Mouse (Mus musculus): ENCODE results near the gene Zfp69. TPM values are rescaled to one million over a fixed set of nuclear protein-coding genes. Genes with fewer than 3 reads are reported as not detected.

The Zfp69 gene
- polyA plus RNA-seq, 1 experiment from 2014 or later: 10.0 TPM

- peaks cover 26% of the 10 kb centered on the region for H3K4me1 ChIP-seq
- no peaks in the 10 kb centered on the region for H3K9me3 ChIP-seq
- no peak overlapping the region for H3K4me3 ChIP-seq
- no peak overlapping the region for H3K4me2 ChIP-seq
- no peak overlapping the region for H3K9ac ChIP-seq
- 57% methylated on average over 11 of the region's 11 CpGs for WGBS
- no peaks in the 10 kb centered on the region for H3K36me3 ChIP-seq
- no peak for ATAC-seq (ENCODE audit: insufficient number of reproducible peaks, insufficient read depth, low FRiP score, low TSS enrichment, low read depth)
- H3K27ac ChIP-seq: no peak overlapping the region
- H3K27me3 ChIP-seq: peaks cover 15% of the 10 kb centered on the region
These were observed 57.7 kb downstream of the Zfp69 start for GRCm38 (mm10) chr4:120893656-120894401.

- H3K4me3 ChIP-seq: no peak overlapping the region
- 63% methylated on average over 1 of the region's 1 CpGs for WGBS
- peaks cover 28% of the 10 kb centered on the region for H3K4me1 ChIP-seq
- no peak for ATAC-seq (ENCODE audit: insufficient number of reproducible peaks, insufficient read depth, low FRiP score, low TSS enrichment, low read depth)
- peaks cover 15% of the 10 kb centered on the region for H3K27me3 ChIP-seq
- no peak overlapping the region for H3K4me2 ChIP-seq
- H3K9ac ChIP-seq: no peak overlapping the region
- no peaks in the 10 kb centered on the region for H3K9me3 ChIP-seq
- H3K36me3 ChIP-seq: no peaks in the 10 kb centered on the region
- H3K27ac ChIP-seq: no peak overlapping the region
These were observed 59.0 kb downstream of the Zfp69 start for GRCm38 (mm10) chr4:120892516-120892915.

GRCm38 (mm10) chr4:120891960-120892359 lies 59.5 kb downstream of the Zfp69 start:
- no peak for ATAC-seq (ENCODE audit: insufficient number of reproducible peaks, insufficient read depth, low FRiP score, low TSS enrichment, low read depth)
- H3K9ac ChIP-seq: no peak overlapping the region
- H3K27me3 ChIP-seq: peaks cover 15% of the 10 kb centered on the region
- H3K4me3 ChIP-seq: no peak overlapping the region
- no peaks in the 10 kb centered on the region for H3K36me3 ChIP-seq
- peaks cover 33% of the 10 kb centered on the region for H3K4me1 ChIP-seq
- H3K9me3 ChIP-seq: no peaks in the 10 kb centered on the region
- no peak overlapping the region for H3K27ac ChIP-seq
- H3K4me2 ChIP-seq: no peak overlapping the region

- H3K27ac ChIP-seq: no peak overlapping the region
- 47% methylated on average over 11 of the region's 11 CpGs for WGBS
- H3K36me3 ChIP-seq: no peaks in the 10 kb centered on the region
- no peak overlapping the region for H3K4me2 ChIP-seq
- no peak for ATAC-seq (ENCODE audit: insufficient number of reproducible peaks, insufficient read depth, low FRiP score, low TSS enrichment, low read depth)
- H3K9ac ChIP-seq: no peak overlapping the region
- H3K9me3 ChIP-seq: no peaks in the 10 kb centered on the region
- peaks cover 15% of the 10 kb centered on the region; the same call in 1 of the 2 replicates for H3K27me3 ChIP-seq
- peaks cover 40% of the 10 kb centered on the region for H3K4me1 ChIP-seq
- H3K4me3 ChIP-seq: no peak overlapping the region
These were observed 60.6 kb downstream of the Zfp69 start for GRCm38 (mm10) chr4:120890754-120891440.

- 62% methylated on average over 8 of the region's 8 CpGs for WGBS
- Histone ChIP-seq H3K9me3 (no peaks in the 10 kb centered on the region), H3K4me3 (no peak overlapping the region), H3K4me1 (peaks cover 40% of the 10 kb centered on the region), H3K9ac (no peak overlapping the region), H3K27ac (no peak overlapping the region), H3K27me3 (peaks cover 9% of the 10 kb centered on the region; the same call in 1 of the 2 replicates), H3K4me2 (no peak overlapping the region), H3K36me3 (no peaks in the 10 kb centered on the region)
- no peak for ATAC-seq (ENCODE audit: insufficient number of reproducible peaks, insufficient read depth, low FRiP score, low TSS enrichment, low read depth)
These were observed 62.6 kb downstream of the Zfp69 start for GRCm38 (mm10) chr4:120888884-120889283.

- peaks cover 36% of the 10 kb centered on the region for H3K4me1 ChIP-seq
- no peak overlapping the region for H3K4me2 ChIP-seq
- WGBS: 18% methylated on average over 8 of the region's 8 CpGs
- no peak overlapping the region for H3K27ac ChIP-seq
- H3K36me3 ChIP-seq: no peaks in the 10 kb centered on the region
- ATAC-seq (ENCODE audit: insufficient number of reproducible peaks, insufficient read depth, low FRiP score, low TSS enrichment, low read depth): no peak
- peaks cover 6% of the 10 kb centered on the region; the same call in 1 of the 2 replicates for H3K27me3 ChIP-seq
- no peaks in the 10 kb centered on the region for H3K9me3 ChIP-seq
- H3K9ac ChIP-seq: no peak overlapping the region
- no peak overlapping the region for H3K4me3 ChIP-seq
These were observed 64.0 kb downstream of the Zfp69 start for GRCm38 (mm10) chr4:120887381-120888112.

- no peak overlapping the region for H3K9ac ChIP-seq
- peaks cover 8% of the 10 kb centered on the region; the same call in 1 of the 2 replicates for H3K27me3 ChIP-seq
- peaks cover 42% of the 10 kb centered on the region for H3K4me1 ChIP-seq
- no peak overlapping the region for H3K4me2 ChIP-seq
- H3K4me3 ChIP-seq: no peak overlapping the region
- H3K27ac ChIP-seq: no peak overlapping the region
- no peaks in the 10 kb centered on the region for H3K36me3 ChIP-seq
- H3K9me3 ChIP-seq: no peaks in the 10 kb centered on the region
- 82% methylated on average over 5 of the region's 5 CpGs for WGBS
- ATAC-seq (ENCODE audit: insufficient number of reproducible peaks, insufficient read depth, low FRiP score, low TSS enrichment, low read depth): no peak
These were observed 64.7 kb downstream of the Zfp69 start for GRCm38 (mm10) chr4:120886811-120887210.

GRCm38 (mm10) chr4:120886131-120886530 lies 65.4 kb downstream of the Zfp69 start:
- H3K4me3 ChIP-seq: no peak overlapping the region
- H3K27ac ChIP-seq: no peak overlapping the region
- H3K4me1 ChIP-seq: peaks cover 41% of the 10 kb centered on the region
- H3K9me3 ChIP-seq: no peaks in the 10 kb centered on the region
- no peak overlapping the region for H3K4me2 ChIP-seq
- WGBS: 24% methylated on average over 4 of the region's 4 CpGs
- no peak overlapping the region for H3K9ac ChIP-seq
- no peaks in the 10 kb centered on the region for H3K36me3 ChIP-seq
- H3K27me3 ChIP-seq: peaks cover 3% of the 10 kb centered on the region; the same call in 1 of the 2 replicates
- no peak for ATAC-seq (ENCODE audit: insufficient number of reproducible peaks, insufficient read depth, low FRiP score, low TSS enrichment, low read depth)

GRCm38 (mm10) chr4:120885208-120886120 lies 66.0 kb downstream of the Zfp69 start:
- H3K27me3 ChIP-seq: peaks cover 3% of the 10 kb centered on the region; the same call in 1 of the 2 replicates
- H3K4me1 ChIP-seq: peaks cover 34% of the 10 kb centered on the region
- no peaks in the 10 kb centered on the region for H3K36me3 ChIP-seq
- no peak for ATAC-seq (ENCODE audit: insufficient number of reproducible peaks, insufficient read depth, low FRiP score, low TSS enrichment, low read depth)
- no peak overlapping the region for H3K4me2 ChIP-seq
- no peak overlapping the region for H3K4me3 ChIP-seq
- H3K9ac ChIP-seq: no peak overlapping the region
- H3K27ac ChIP-seq: no peak overlapping the region
- no peaks in the 10 kb centered on the region for H3K9me3 ChIP-seq
- WGBS: 42% methylated on average over 13 of the region's 13 CpGs

GRCm38 (mm10) chr4:120882002-120882625 lies 69.4 kb downstream of the Zfp69 start:
- no peak overlapping the region for H3K27ac ChIP-seq
- no peak overlapping the region for H3K4me3 ChIP-seq
- peaks cover 35% of the 10 kb centered on the region for H3K4me1 ChIP-seq
- no peaks in the 10 kb centered on the region for H3K9me3 ChIP-seq
- ATAC-seq (ENCODE audit: insufficient number of reproducible peaks, insufficient read depth, low FRiP score, low TSS enrichment, low read depth): no peak
- WGBS: 35% methylated on average over 5 of the region's 5 CpGs
- H3K9ac ChIP-seq: no peak overlapping the region
- H3K27me3 ChIP-seq: 0 out of 2 replicates have a peak, but pooled peaks cover 3% of the 10 kb centered on the region
- no peak overlapping the region for H3K4me2 ChIP-seq
- H3K36me3 ChIP-seq: no peaks in the 10 kb centered on the region

Data from embryonic facial prominence, embryonic 13.5 days (tissue).